Mouse (Mus musculus) adrenal gland, postnatal 10 days (tissue): ENCODE measurements at regions not wholly inside any gene's neighbourhood (a gene's known extent, or its start where the extent isn't known, plus 50 kb on each side); places are given as distances from the start of the nearest gene placed in this dataset.
"Not testable (repeated sequence)": the region's sequence is repeated elsewhere in the genome, so short reads cannot be mapped to it uniquely, and the experiment has no call there.

Source experiments
- DNase-seq: peaks from one replicate; pipeline ENCODE4 v3.0.0; 2021; ENCODE audit warnings: mixed read lengths

GRCm38 (mm10) chr10:117499864-117500453 is 120.1 kb upstream of the Cpsf6 start:
- DNase-seq = no peak

DNA sequence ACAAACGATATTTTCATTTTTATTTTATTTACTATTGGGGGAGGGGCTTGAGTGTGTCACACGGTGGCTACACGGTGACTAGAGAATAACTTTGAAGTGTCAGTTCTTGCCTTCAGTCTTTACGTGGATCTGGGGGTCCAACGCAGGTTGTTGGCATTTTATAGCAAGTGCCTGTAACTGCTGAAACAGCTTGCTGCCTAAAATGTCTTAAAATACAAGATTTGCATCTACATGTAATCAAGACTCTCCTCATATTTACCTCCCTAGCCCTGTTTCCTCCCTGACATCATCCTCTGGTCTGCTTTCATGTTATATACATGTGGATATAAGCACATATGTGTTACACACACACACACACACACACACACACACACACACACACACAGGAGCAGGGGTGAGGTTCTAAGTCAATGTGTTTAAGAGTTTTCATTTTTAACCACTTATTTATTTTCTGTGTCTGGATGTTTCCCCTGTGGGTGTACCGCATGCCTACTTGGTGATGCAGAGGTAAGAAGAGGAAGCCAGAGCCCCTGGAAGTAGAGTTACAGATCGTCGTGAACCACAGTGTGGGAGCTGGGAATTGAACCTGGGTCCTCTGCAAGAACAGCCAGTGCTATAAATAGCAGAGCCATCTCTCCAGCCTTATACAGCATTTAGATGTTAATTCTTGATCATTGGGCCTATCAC is 119.5 kb upstream of the Cpsf6 start:
- no peak for DNase-seq

DNA sequence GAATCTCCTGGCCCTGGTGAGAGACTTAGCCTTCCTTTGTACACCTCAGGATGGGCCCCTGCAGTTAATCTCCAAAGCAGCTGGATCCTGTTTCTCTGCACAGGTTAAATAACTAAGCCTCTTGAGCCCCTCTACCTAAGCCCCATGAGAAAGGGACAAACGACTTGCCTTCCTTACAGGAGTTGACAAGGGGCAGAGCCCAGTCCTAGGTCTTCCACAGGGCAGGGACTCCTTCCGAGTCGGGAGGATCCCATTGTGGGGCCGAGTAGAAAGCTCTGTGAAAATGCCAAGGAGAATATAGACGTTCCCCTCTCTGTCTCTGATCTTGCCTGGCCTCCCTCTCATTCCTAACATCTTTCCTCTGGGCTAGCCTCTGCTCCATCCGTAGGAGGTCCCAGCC is 118.7 kb upstream of the Cpsf6 start:
- DNase-seq = no peak

DNA sequence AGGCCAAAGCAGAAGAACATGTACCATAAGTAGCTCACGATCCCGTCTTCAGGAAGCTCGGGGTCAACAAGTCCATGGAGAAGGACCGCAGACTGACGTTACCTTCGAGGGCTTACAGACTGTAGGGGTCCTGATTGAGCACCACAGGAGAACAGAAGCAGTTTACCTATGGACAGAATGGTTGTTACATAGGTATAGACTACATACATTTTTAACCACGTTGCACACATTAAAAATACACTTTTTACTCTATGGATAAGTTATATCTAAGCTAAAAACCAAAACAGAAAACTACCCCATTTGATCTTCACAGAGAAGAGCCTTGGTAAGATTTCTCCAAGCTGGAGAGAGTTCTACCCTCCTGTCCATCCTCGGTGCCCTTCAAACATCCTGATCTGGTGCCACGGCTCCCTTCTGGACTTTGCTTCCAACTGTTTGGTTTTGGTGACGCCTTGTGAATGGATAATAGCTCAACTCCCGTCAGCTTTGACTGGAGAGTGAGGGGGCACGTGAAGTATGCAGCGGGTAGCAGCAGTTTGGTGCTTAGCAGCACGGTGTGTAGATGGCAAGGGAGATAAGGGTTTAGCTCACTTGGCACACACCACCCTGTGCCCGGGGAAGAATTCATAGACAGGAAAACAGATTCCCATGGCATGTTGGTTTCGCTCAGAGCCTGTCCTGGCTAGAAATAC is 117.9 kb upstream of the Cpsf6 start:
- DNase-seq = no peak

DNA sequence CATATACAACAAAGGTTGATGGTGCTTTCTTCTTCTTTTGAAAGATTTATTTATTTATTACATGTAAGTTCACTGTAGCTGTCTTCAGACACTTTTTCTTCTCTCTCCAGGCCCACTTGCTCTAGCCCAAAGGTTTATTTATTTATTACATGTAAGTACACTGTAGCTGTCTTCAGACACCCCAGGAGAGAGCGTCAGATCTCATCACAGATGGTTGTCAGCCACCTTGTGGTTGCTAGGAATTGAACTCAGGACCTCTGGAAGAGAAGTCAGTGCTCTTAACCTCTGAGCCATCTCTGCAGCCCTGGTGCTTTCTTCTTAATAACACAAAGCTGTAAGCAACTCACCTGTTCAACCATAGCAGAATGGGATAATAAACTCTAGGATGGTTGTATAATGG is 117.3 kb upstream of the Cpsf6 start:
- not testable (repeated sequence) for DNase-seq

DNA sequence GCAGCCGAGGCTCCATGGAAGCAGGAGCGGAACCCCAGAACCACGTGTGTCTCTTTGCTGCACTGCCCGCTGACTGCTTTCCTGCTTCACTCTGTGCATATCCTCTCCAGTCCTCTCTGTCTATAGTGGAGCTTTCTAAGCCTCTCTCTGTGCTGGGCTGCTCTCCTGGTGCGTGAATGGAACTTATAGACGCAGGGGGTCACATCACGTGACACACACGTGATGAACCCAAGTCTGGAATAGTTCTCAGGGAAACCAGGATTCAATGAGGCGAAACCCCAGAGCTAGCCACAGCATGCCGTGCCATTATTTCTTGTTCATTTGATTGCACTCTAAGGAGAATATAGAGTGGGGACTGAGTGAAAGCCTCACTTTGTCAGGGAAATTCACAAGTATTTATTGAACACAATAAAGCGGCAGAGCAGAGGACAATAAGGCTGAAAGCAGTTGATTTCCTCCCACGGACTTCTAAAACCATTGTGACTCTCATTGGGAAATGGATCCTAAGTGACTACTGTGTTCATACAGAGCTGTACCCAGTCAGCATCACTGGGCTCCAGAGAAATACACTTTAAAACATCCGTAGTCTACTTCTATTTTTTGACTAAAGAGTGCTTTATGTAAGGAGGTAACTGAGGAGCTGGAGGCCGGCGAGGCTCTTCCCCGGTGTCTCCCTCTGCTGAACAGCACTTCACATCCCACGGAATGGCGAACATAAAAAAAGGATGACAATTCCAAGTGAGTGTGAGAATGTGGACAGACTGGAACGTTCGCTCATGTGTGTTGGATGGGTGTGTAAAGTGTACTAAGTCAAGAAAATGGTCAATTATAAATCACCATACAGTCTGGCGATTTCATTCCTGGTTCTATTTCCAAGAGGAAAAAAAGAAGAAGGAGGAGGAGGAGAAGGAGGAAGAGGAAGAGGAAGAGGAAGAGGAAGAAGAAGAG is 116.5 kb upstream of the Cpsf6 start:
- no peak for DNase-seq

DNA sequence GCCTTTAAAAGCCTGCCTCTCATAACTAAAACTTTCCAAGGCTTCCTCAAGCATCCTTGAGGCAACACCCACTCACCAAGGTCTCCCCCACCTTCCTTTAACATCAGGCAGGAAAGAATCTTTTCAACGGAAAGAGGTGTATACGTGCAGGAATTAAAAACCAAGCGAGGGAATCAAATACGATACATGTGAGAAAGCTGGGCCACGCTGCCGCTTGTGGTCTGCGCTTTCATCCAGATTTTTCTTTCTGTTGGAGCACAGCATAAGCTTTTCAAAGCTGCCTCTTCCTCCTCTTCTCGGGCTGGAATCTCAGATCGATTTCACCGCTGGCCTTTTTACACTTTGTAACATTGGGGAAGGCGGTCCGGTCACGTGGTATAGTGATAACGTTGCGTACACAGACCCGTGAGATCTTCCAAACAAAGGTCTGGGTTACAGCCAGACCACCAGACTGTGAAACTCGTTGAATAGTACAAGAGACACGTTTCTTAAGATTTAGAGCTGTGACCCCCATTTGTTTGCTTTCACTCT is 114.4 kb upstream of the Cpsf6 start:
- DNase-seq = peak; percentile 14

DNA sequence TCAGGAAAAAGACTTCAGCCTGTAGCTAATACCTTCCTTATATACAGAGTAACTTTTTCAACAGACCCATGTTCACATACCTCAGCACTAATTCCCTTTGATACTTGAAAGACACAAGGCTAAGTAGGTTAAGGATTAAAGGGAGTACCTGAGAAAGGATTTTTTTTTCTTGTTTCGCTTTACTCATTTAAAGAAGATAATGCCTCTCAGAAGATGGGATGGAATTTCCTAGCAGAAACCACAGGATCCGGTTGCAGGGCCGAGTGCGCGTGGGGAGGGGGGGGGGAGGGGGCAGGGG is 114.0 kb upstream of the Cpsf6 start:
- DNase-seq = no peak

DNA sequence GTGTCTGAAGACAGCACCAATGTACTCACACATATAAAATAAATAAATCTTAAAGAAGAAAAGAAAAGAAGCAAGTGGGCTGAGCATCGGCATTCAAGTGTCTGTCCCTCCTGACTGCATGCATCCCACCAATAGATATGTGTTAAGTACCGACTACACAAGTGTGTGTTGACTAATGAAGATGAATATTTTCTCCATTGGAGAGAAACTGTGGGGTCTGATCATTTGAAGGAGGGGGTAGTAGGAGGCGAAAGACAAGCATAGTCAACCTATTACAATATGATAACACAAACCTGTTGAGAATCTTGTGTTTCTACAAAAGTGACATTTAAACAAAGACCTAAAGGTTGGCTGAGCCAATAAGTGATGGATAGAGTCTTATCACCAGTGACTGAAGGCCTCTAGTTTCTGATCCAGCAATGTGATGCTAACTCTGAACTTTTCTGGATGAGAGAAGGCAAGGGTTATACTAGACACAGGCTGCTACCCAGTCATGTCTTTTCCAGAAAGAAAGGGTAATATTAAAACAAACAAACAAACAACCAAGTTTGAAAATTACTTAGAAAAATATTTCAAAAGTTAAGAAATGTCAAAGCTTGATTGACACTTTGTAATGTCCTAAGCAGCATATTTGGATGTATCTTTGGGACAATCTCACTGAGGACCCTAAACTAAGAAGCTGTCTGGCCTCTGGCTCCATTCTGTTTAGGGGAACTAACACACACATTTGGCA is 113.4 kb upstream of the Cpsf6 start:
- DNase-seq = no peak

DNA sequence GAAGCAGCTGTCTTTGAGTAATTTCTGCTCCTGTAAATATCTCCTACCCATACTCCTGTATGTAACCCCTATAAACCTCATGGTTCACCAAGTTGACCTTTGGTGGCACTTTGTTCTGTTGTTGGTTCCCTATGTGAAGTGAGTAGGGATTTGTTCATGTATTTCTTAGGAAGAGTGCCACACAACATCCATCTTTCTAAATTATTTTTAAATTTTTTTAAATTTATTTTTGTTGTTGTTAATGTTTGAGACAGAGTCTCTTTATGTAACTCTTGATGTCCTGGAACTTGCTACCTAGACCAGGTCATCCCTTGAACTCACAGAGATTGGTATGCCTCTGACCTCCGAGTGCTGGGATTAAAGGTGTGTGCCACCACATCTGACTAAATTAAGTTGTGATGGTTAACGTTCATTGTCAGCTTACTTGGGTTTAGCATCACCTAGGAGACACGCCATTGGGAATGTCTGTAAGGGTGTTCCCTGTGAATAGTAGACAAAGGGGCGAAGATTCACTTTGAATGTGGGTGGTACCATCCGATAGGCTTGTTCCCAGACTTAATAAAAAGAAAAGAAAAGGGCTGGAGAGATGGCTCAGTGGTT is 112.7 kb upstream of the Cpsf6 start:
- no peak for DNase-seq

DNA sequence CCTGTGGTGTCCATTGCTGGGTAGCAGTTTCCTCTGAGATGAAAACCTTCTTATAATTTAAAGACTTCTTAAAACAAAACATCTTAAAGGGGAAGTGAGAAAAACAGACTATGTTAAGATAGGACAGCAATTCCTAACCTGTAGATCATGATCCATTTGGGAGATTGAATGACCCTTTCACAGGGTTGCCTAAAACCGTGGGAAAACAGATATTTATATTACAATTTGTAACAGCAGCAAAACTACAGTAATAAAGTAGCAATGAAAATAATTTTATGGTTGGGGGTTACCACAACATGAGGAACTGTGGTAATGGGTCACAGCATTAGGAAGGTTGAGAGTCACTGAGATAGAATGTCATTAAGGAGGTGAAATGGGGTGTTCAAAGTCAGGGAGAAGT is 111.9 kb upstream of the Cpsf6 start:
- no peak for DNase-seq

- no peak for DNase-seq
These were observed 111.2 kb upstream of the Cpsf6 start for GRCm38 (mm10) chr10:117490851-117491595.

DNA sequence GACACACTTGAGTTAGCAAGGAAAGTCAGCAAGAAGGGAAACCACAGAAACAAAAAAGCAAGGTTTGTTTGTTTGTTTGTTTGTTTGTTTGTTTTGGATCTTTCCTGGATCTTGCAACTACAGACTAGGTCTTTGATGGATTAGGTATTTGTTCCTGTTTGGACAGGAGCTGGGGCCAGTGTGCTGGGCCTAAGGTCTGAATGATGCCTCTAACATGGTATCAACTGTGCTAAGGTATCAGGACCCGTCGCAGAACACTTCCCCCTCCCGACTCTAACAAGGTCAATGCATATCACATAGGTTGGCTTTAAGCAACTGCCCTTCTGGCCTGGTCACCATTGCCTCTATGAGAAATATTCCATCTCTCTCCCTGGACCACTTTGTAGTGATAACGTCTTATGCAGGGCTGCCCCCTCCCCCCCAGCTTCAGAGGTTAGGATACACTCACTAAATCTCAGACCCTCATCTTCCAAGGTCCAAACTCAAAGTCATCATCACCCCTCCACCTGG is 103.3 kb upstream of the Cpsf6 start:
- DNase-seq = no peak

GRCm38 (mm10) chr10:117482361-117482760 is 102.5 kb upstream of the Cpsf6 start:
- no peak for DNase-seq

GRCm38 (mm10) chr10:117481341-117481990 is 101.7 kb upstream of the Cpsf6 start:
- DNase-seq = no peak

- no peak for DNase-seq
These were observed 100.6 kb upstream of the Cpsf6 start for GRCm38 (mm10) chr10:117480456-117480850.

DNA sequence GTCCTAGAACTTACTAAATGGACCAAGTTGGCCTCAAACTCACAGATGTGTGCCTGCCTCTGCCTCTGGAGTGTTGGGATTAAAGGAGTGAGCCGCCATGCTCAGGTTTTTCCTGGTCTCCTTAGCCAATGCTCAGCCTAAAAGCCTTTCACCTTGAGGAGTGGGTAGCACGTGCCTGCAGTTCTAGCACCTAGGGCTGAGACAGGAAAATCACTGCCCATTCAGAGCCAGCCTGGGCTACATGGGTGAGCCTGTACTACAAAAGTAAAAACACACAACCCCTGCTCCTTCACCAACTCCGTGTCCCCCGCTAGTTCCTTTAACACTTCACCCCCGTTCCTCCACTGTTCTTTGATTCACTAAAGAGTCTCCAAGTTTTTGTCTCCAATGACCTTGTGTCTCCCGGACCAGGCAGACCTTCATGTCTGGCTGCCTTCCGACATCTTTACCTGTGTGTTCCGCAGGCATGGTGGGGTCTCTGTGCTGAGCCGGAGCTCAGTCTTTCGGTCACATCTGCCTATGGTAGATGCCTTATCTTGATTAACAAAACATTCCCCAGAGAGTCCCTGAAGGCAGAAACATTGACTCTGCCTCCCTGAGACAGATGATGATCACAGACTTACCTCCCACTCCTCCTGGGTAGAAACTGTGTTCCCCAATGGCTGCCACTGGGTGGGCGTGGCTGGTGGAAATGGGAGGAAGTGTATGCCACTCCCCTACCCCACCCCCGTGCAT is 100.1 kb upstream of the Cpsf6 start:
- no peak for DNase-seq

- DNase-seq = no peak
These were observed 99.1 kb upstream of the Cpsf6 start for GRCm38 (mm10) chr10:117478931-117479280.

GRCm38 (mm10) chr10:117478202-117478930 is 98.6 kb upstream of the Cpsf6 start:
- DNase-seq = peak; percentile 56
